Mouse (Mus musculus) embryo, embryonic 10.5 days (tissue): ENCODE measurements around the gene Cyb5d1.

Source experiments
- DNase-seq: peaks from one replicate; pipeline ENCODE4 v3.0.0-alpha.2; 2015; ENCODE audit warnings: low spot score

The Cyb5d1 gene

GRCm38 (mm10) chr11:69415668-69416451, 20.4 kb upstream of the Cyb5d1 start:
- DNase-seq = peak; percentile 88

DNA sequence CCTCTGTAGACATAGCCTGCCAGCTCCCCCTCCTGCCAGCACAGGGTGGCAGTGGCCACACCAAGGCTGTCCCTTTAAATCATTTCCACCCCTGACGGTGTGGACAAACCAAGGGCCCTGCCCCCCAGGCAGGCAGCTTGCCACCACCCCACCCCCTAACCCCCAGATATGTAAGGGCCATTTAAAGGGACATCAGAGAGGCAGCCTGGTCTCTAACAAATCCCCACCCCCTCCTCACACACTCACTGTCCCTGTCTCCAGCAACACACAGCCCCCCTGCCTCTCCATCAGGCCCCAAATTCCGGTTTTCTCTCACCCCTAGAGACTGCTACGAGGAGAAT, 19.9 kb upstream of the Cyb5d1 start:
- peak; percentile 74 for DNase-seq

DNA sequence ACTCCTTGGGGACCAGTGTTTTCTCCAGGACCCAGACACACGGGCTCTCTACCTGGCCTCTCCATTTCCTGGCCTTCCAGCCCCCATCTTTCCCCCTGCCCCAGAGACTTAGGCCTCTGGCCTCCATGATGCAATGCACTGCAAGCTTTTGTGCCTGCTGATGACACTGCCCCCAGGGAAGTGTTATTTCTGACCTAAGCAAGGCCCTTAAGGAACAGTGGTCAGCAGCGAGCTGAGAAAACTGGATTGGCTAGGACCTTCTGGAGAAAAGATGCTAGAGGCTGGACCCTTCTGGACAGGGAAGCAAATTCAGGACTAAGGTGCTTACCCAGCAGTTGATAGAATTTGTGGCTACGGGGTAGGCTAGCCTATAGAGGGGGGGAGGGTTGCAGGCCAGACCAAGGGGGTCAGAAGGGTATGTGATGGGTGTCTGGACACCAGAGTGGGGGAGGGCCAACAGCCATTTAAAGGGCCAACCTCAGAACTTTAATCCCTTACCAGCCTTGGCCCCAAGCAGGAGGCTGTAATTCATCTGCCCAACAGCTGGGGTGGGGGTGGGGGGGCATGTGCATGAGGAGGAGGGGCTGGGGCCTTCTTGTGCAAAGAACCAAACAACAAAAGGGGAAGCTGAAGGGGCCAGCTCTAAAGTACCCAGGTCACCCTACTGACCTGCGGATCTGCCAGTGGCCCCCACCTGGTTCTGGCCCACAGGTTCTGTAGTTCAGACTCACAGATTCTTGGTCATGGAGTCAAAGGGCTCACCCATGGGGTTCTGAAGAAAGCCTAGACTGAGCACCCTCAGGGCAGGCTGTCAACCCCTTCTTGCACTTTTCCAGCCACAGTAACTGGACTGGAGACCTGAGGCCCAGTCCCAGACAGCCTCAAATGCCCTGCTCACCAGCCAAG, 19.2 kb upstream of the Cyb5d1 start:
- peak; percentile 61 for DNase-seq

GRCm38 (mm10) chr11:69413221-69414181, 18.1 kb upstream of the Cyb5d1 start, which contains the start of gene Kdm6b:
Kdm6b (minus strand) TSS chr11:69413675.
- peak; percentile 78 for DNase-seq

DNA sequence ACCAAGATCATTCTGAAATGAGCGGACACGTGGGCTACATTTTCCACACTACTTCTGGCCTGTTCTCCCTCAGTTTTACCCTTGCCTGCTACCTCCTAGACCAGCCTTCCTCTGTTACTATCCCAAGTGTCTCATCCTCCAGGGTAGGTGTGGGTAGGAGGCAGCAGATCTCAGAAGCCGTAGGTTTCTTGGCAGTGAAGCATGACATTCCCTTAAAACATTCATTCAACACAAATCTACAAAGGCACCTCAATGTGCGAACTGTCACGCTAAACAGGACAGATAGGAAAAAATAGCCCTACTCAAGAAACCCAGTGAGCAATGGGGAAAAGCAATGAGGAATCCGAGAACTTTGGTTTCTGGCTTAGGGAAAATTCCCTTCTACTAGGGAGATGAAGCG, 17.1 kb upstream of the Cyb5d1 start:
- no peak for DNase-seq

DNA sequence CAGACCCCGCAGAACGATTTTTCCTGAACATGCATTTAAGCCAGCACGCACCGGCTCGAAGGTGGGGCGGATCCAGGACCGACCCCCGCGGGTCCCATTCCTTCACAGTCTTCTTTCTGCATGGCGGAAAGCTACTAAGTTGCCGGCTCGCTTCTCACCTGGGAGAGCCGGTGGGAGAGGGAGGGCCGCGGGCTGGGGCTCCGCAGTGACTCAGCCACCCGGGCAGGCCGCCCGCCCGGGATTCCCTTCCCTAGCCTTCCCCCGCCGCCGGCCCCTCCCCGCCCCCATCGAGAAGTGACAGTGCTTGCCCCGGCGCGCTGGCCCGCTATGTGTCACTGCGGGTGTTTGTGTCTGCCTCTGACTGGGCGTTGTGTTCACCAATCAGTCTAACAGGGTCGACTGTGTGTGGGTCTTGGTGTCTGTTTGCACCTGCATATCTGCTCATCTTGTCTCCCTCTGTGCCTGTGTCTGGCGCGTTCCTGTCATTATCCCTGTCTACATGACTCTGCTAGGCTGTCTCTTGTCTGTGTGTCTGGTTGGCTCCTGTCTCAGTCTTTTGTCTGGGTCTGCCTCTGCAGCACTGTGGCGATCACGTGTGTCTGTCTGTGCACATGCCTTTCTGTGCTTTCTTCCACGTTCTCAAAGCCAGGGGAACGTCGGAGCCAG, 16.2 kb upstream of the Cyb5d1 start:
- peak; percentile 75 for DNase-seq

GRCm38 (mm10) chr11:69411073-69411535, 15.7 kb upstream of the Cyb5d1 start:
- DNase-seq = peak; percentile 100

- DNase-seq = peak; percentile 49
Measured at GRCm38 (mm10) chr11:69410310-69411072, 15.1 kb upstream of the Cyb5d1 start.

- no peak for DNase-seq
Measured at GRCm38 (mm10) chr11:69410045-69410309, 14.5 kb upstream of the Cyb5d1 start.

GRCm38 (mm10) chr11:69409378-69410044, 14.1 kb upstream of the Cyb5d1 start:
- DNase-seq = peak; percentile 92

DNA sequence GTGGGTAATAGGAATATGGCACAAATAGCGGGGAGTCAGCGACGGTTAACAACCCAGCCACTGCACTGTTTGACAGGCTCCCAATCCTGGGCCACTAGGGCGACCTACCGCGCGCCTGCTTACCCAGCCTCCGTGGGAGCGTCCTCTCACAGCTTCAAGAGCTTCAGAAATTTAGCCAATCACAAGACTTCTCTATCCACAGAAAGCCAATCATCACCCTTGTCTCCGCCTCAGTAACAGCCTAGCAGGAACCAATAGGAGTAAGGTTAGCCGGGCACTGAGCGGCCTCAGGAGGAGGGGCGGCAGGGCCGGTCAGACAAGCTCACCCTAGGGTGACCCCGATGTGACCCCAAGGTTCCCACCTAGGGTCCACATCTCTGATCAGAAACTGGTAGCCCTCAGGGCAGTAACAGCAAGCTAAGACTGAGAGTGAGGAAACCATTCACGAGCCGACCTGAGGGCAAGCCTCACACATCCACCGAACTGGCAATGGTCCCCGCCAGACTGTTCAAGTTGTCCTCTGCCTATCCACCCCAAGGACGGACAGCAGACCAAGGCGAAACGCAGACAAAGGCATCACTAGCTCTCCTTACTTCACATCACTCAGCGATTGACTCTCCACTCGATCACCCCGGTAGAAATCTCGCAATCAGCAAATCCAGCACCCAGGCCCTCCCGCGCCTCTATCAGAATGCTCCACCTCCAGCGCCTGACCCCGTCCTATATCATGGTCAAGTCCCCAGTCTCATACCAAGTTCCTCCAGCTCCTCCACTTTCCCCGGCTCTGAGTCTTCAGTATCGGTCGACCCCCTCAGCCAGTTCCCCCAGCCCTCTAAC, 13.3 kb upstream of the Cyb5d1 start:
- DNase-seq = peak; percentile 94

- no peak for DNase-seq
Measured at GRCm38 (mm10) chr11:69407724-69408004, 12.2 kb upstream of the Cyb5d1 start.

- DNase-seq = no peak
Measured at GRCm38 (mm10) chr11:69406867-69407723, 11.7 kb upstream of the Cyb5d1 start.

GRCm38 (mm10) chr11:69406282-69406681, 10.9 kb upstream of the Cyb5d1 start:
- DNase-seq = no peak

DNA sequence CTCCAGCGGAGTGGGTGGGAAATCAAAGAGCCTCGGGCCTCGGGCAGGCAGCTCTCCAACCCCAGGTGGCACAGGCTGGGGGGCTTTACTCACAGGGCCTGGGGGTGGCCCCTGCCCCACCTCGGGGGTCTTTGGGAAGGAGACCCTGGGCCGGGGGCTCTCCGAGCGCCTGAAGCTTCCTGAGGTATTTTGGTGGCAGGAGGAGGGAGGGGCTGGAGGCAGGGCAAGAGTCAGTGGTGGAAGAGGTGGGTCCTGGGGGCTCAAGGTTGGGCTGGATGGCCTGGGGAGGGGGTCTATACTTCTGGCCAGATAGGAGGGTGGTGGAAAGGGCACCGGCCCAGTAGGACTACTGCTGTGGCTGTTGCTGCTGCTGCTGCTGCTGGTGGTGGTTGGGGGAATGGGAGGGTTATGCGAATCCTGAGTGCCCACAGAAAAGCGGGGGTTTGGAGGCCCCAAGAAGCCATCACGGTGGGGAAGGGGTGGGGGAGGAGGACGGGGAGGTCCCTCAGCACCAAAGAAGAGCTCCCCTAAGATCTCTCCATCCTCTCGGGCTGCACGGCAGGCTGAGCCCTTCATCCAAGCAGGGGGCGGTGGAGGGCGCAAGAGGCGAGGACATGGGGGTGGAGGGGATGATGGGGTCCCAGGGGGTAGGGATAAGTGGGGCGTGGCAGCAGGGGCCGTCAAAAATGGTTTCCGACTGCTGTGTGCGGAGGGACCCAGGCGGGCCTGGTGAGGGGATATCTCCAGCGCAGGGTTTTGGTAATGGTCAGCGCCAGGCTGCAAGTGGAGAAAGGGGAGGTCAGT, 10.2 kb upstream of the Cyb5d1 start:
- DNase-seq = no peak

DNA sequence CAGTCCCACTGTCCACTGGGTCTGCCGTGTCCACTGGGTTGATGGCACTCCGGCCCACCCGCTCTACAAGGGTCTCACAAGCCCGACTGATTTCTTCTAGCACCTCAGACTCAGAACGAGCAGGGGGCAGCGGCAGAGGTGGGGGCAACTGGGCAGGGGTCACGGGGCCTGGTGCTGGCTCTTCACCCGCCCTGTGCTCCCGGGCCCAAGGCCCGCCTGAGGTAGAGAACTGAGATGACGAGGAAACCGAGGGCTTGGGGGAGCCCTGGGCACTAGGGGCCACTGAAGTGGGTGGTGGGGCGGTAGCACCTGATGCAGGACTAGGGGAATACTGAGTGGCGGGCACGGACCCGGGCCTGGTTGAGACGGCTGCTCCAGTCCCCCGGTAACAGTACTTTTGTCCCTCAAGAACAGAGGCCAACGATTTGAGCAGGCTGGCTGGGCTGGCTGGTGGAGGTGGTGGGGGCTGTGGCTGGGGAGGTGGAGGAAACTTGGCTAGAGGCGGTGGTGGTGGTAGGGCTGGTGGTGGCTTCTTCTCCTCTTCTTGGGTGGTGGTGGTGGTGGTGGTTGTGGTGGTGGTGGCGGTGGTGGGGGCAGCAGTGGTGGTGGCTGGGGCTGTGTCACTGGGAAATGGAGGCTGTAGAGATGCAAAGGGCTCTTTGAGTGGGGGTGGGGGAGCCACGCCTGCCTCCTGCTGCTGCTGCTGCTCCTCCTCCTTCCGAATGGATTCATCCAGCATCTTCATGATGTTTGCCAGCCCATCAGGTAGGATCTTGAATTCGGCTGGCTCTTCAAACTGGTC, 9.4 kb upstream of the Cyb5d1 start:
- DNase-seq = no peak
